Comparison of ENCODE assay signal across 7 mouse cellular contexts in genomic region chr1:153416271-153416832, GRCm38 (mm10). TPM values are rescaled to one million over a fixed set of nuclear protein-coding genes. Genes with fewer than 3 reads are reported as not detected.
DNase-seq lines count a peak whose midpoint lies in the region; ATAC-seq and TF ChIP-seq lines count a peak whose summit lies in the region.
"Not testable (repeated sequence)": the region's sequence is repeated elsewhere in the genome, so short reads cannot be mapped to it uniquely, and the experiment has no call there.
"Had no signal": no experiment of that assay in that cellular context is flagged by ENCODE, and none has a peak within 500 bp of the region (broad histone marks: within the 10 kb centered on the region; RNA-seq: fewer than 3 reads in every experiment).

No protein-coding gene starts in this region.

- peak; percentile 47 to 48 for DNase-seq in B cell, adult 2 months
- peak; percentile 17 to 45 for DNase-seq in lung, adult 18-20 months
- DNase-seq in lung, postnatal 0 days (ENCODE audit: low spot score): peak; percentile 26
- DNase-seq in lung, postnatal 36 days: peak; percentile 50
- DNase-seq in midbrain, embryonic 11.5 days (ENCODE audit: low spot score, missing footprints): peak; percentile 17

- not testable (repeated sequence) for H3K9ac ChIP-seq in lung, postnatal 0 days (replicated peaks; ENCODE audit: low read depth); midbrain, embryonic 11.5 days (ENCODE audit: low read length)

- TF ChIP-seq CTCF in bone marrow macrophage, adult 2 months (IDR thresholded peaks at IDR 0.05; ENCODE audit: low read depth, low read length); lung, postnatal 0 days (IDR thresholded peaks at IDR 0.05): not testable (repeated sequence)

- not testable (repeated sequence) for H3K4me3 ChIP-seq in bone marrow macrophage, adult 2 months (ENCODE audit: insufficient read depth, low read length); lung, postnatal 0 days (ENCODE audit: low read depth, low read length); midbrain, embryonic 11.5 days (ENCODE audit: low read depth, low read length)

- 56% methylated on average over 3 of the region's 3 CpGs for WGBS in lung, postnatal 0 days
- 88% methylated on average over 3 of the region's 3 CpGs for WGBS in midbrain, embryonic 11.5 days

- ATAC-seq in lung, postnatal 0 days: peak; percentile 83
- ATAC-seq in midbrain, embryonic 11.5 days (ENCODE audit: low FRiP score): not testable (repeated sequence)

- not testable (repeated sequence) for H3K36me3 ChIP-seq in lung, postnatal 0 days (ENCODE audit: insufficient read depth, low read length); midbrain, embryonic 11.5 days (ENCODE audit: control insufficient read depth, insufficient read depth, low read length)

- peak overlapping the region; percentile 78 for H3K27ac ChIP-seq in bone marrow macrophage, adult 2 months (ENCODE audit: insufficient read depth, low read depth, low read length)
- H3K27ac ChIP-seq in lung, postnatal 0 days (ENCODE audit: low read length); midbrain, embryonic 11.5 days (ENCODE audit: low read depth, low read length): not testable (repeated sequence)

- not testable (repeated sequence) for TF ChIP-seq EP300 in lung, postnatal 0 days (IDR thresholded peaks at IDR 0.05)

- not testable (repeated sequence) for TF ChIP-seq POLR2A in bone marrow macrophage, adult 2 months (IDR thresholded peaks at IDR 0.05; ENCODE audit: borderline replicate concordance, low read depth, low read length)

- not testable (repeated sequence) for H3K4me2 ChIP-seq in lung, postnatal 0 days (replicated peaks; ENCODE audit: low read depth, low read length); midbrain, embryonic 11.5 days

- H3K4me1 ChIP-seq in bone marrow macrophage, adult 2 months (ENCODE audit: control insufficient read depth, insufficient read depth, low read length); lung, postnatal 0 days (ENCODE audit: insufficient read depth, low read depth, low read length); midbrain, embryonic 11.5 days (ENCODE audit: control insufficient read depth, insufficient read depth, low read length): not testable (repeated sequence)

- not testable (repeated sequence) for H3K27me3 ChIP-seq in lung, postnatal 0 days (replicated peaks; ENCODE audit: insufficient read depth, low read length); midbrain, embryonic 11.5 days (ENCODE audit: control insufficient read depth, insufficient read depth, low read length)

- not testable (repeated sequence) for H3K9me3 ChIP-seq in lung, postnatal 0 days (ENCODE audit: low read length); midbrain, embryonic 11.5 days (ENCODE audit: control insufficient read depth, low read length)

RNA-seq across cellular contexts. Expression of gene Shcbp1l, which starts 8.6 kb away (rescaled TPM):
- 0.84 and 2.0 TPM in 2 replicates for polyA plus RNA-seq in bone marrow macrophage, adult 2 months (2012; ENCODE audit: insufficient read depth, insufficient read length, missing spikeins)
- polyA plus RNA-seq in lung, postnatal 0 days (2015; fragmentation: Nextera tagmentation; extraction: Ambion mirVana): 0.12 and 0.17 TPM in 2 replicates
- polyA plus RNA-seq in midbrain, embryonic 11.5 days (2014; fragmentation: Nextera tagmentation; extraction: Ambion mirVana): 0.10 and 0.22 TPM in 2 replicates
- polyA plus RNA-seq: erythroblast, embryonic 14.5 days had no signal
